Mouse (Mus musculus) erythroblast, embryonic 14.5 days (primary cell): Measurements from ENCODE around the gene Slbp.

ENCODE experiments used
- GATA1 ChIP-seq: IDR thresholded peaks from 2 replicates; pipeline ENCODE4 v1.6.1; 2012; ENCODE audit warnings: low read length, inconsistent platforms, mixed read lengths
- TAL1 ChIP-seq: IDR thresholded peaks from 3 replicates; pipeline ENCODE4 v1.6.1; 2012; ENCODE audit warnings: low read length, inconsistent platforms, mixed read lengths

DNA sequence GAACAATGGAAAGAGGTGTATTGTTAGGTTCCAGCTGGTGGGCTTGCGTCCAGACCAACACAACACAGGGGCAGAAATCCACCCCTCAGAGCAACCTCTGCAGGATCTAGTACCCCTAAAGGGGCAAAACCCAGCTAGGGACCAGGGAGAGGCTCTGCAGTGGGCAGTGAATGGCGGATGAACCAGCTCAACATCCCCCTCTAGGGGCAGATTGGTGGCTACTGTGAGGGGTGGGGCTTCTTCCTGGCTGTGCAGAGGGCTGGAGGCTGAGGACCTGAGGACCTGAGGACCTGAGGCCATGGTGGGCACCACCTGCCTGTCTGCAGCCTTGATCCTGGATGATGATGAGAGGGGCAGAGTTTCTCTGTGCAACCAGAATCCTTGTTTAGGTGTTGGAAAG, 58.8 kb downstream of the Slbp start:
- TF ChIP-seq GATA1 (no peak), TAL1 (no peak)
